Mouse (Mus musculus) bone marrow, adult 2 months (tissue): ENCODE results near the gene Mcrip1.

Experiments used
- CTCF ChIP-seq: fragments of 200-500 bp; IDR thresholded peaks from 2 replicates; pipeline ENCODE4 v1.5.1; 2011; ENCODE audit warnings: low read length, control low read depth; ENCODE audit not compliant: control insufficient read depth, insufficient read depth
- POLR2A ChIP-seq: fragments of 200-500 bp; IDR thresholded peaks from 2 replicates; pipeline ENCODE4 v1.6.1; 2011; ENCODE audit warnings: low read depth, mild to moderate bottlenecking, control low read depth, low read length, borderline replicate concordance; ENCODE audit not compliant: control insufficient read depth

GRCm38 (mm10) chr11:120525959-120526358 lies 23.6 kb downstream of the Mcrip1 start:
- TF ChIP-seq CTCF (no peak), POLR2A (no peak)
